In the genomic region with DNA sequence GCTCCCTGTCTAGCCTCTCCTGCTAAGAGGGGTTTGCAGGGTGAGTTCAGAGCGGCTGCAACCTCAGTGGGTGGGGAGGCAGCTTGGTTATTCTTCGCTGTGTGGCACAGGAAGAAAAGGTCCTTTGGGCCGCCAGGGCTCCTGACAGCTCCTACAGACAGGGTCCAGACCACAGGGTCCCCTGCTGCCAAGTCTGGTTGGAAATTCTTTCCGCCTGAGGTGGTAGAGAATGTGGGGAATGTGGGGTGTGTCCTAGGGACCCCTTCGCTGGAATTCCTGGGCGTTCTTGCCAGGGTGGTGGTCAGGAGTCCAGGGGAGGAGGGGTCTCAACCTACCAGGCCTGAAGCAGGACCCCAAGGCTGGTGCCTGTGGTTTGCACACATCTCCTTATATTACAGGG, we compare ENCODE assay signal across 18 mouse cellular contexts. TPM values are rescaled to one million over a fixed set of nuclear protein-coding genes. Genes with fewer than 3 reads are reported as not detected.
A peak's percentile ranks its signal among the peaks of the same experiment; 100 is the strongest.
DNase-seq lines count a peak whose midpoint lies in the region; ATAC-seq and TF ChIP-seq lines count a peak whose summit lies in the region.
"Had no signal": no experiment of that assay in that cellular context is flagged by ENCODE, and none has a peak within 500 bp of the region (broad histone marks: within the 10 kb centered on the region; RNA-seq: fewer than 3 reads in every experiment).

No protein-coding gene starts in this region.

- no peak overlapping the region for H3K9ac ChIP-seq in heart, embryonic 15.5 days
- H3K9ac ChIP-seq in midbrain, embryonic 11.5 days (ENCODE audit: low read length): no peak overlapping the region
- no peak overlapping the region for H3K9ac ChIP-seq in embryonic facial prominence, embryonic 15.5 days
- no peak overlapping the region for H3K9ac ChIP-seq in stomach, postnatal 0 days (ENCODE audit: low read length)
- H3K9ac ChIP-seq: forebrain, embryonic 13.5 days; liver, embryonic 12.5 days; neural tube, embryonic 12.5 days had no signal

- no peak for TF ChIP-seq CTCF in stomach, postnatal 0 days (IDR thresholded peaks at IDR 0.05; ENCODE audit: low read depth)

- no peak for TF ChIP-seq EP300 in stomach, postnatal 0 days (optimal IDR thresholded peaks at IDR 0.05)

- no peaks in the 10 kb centered on the region for H3K36me3 ChIP-seq in heart, embryonic 15.5 days
- no peaks in the 10 kb centered on the region for H3K36me3 ChIP-seq in midbrain, embryonic 10.5 days
- H3K36me3 ChIP-seq in midbrain, embryonic 11.5 days (ENCODE audit: control insufficient read depth, insufficient read depth, low read length): no peaks in the 10 kb centered on the region
- no peaks in the 10 kb centered on the region for H3K36me3 ChIP-seq in embryonic facial prominence, embryonic 15.5 days
- H3K36me3 ChIP-seq in stomach, postnatal 0 days (ENCODE audit: control insufficient read depth, insufficient read depth, low read length): no peaks in the 10 kb centered on the region
- H3K36me3 ChIP-seq: liver, embryonic 12.5 days; neural tube, embryonic 12.5 days had no signal

- H3K4me1 ChIP-seq in heart, embryonic 15.5 days (replicated peaks): peaks cover 13% of the 10 kb centered on the region
- peaks cover 55% of the 10 kb centered on the region for H3K4me1 ChIP-seq in midbrain, embryonic 10.5 days
- peaks cover 7% of the 10 kb centered on the region; the same call in 1 of the 2 replicates for H3K4me1 ChIP-seq in midbrain, embryonic 11.5 days (ENCODE audit: control insufficient read depth, insufficient read depth, low read length)
- peaks cover 15% of the 10 kb centered on the region for H3K4me1 ChIP-seq in embryonic facial prominence, embryonic 15.5 days
- no peaks in the 10 kb centered on the region for H3K4me1 ChIP-seq in stomach, postnatal 0 days (replicated peaks; ENCODE audit: control insufficient read depth, insufficient read depth)
- H3K4me1 ChIP-seq: liver, embryonic 12.5 days; neural tube, embryonic 12.5 days had no signal

- H3K27ac ChIP-seq in heart, embryonic 15.5 days: peak overlapping the region; percentile 55; the same call in 1 of the 2 replicates
- peak overlapping the region; percentile 61 for H3K27ac ChIP-seq in midbrain, embryonic 10.5 days (replicated peaks)
- H3K27ac ChIP-seq in midbrain, embryonic 11.5 days (ENCODE audit: low read depth, low read length): no peak overlapping the region
- H3K27ac ChIP-seq in embryonic facial prominence, embryonic 15.5 days (replicated peaks): peak overlapping the region; percentile 58; the same call in 1 of the 2 replicates
- peak overlapping the region; percentile 49; the same call in 1 of the 2 replicates for H3K27ac ChIP-seq in stomach, postnatal 0 days (replicated peaks)
- H3K27ac ChIP-seq: forebrain, embryonic 13.5 days; gastrocnemius, adult 2 months; liver, embryonic 12.5 days; neural tube, embryonic 12.5 days had no signal

- H3K4me2 ChIP-seq in heart, embryonic 15.5 days: 0 out of 2 replicates have a peak overlapping the region, but pooled peaks have one; percentile 11
- H3K4me2 ChIP-seq in midbrain, embryonic 11.5 days: no peak overlapping the region
- H3K4me2 ChIP-seq in embryonic facial prominence, embryonic 15.5 days (replicated peaks): no peak overlapping the region
- no peak overlapping the region for H3K4me2 ChIP-seq in stomach, postnatal 0 days (replicated peaks; ENCODE audit: low read depth)
- H3K4me2 ChIP-seq: forebrain, embryonic 13.5 days; liver, embryonic 12.5 days; neural tube, embryonic 12.5 days had no signal

- 9% methylated on average over 6 of the region's 6 CpGs for WGBS in heart, embryonic 15.5 days
- 28% methylated on average over 6 of the region's 6 CpGs for WGBS in midbrain, embryonic 10.5 days
- 29% methylated on average over 6 of the region's 6 CpGs for WGBS in midbrain, embryonic 11.5 days
- WGBS in embryonic facial prominence, embryonic 15.5 days: 24% methylated on average over 6 of the region's 6 CpGs
- WGBS in stomach, postnatal 0 days: 25% methylated on average over 6 of the region's 6 CpGs

- no peaks in the 10 kb centered on the region for H3K27me3 ChIP-seq in heart, embryonic 15.5 days
- no peaks in the 10 kb centered on the region for H3K27me3 ChIP-seq in midbrain, embryonic 10.5 days (ENCODE audit: low read depth, poor library complexity, severe bottlenecking)
- H3K27me3 ChIP-seq in midbrain, embryonic 11.5 days (ENCODE audit: control insufficient read depth, insufficient read depth, low read length): no peaks in the 10 kb centered on the region
- H3K27me3 ChIP-seq in embryonic facial prominence, embryonic 15.5 days: no peaks in the 10 kb centered on the region
- no peaks in the 10 kb centered on the region for H3K27me3 ChIP-seq in stomach, postnatal 0 days (ENCODE audit: control insufficient read depth, insufficient read depth, low read length)
- H3K27me3 ChIP-seq: forebrain, embryonic 13.5 days; liver, embryonic 12.5 days; neural tube, embryonic 12.5 days had no signal

- DNase-seq in heart, adult 11 months: no peak
- DNase-seq in midbrain, embryonic 10.5 days (ENCODE audit: low spot score): no peak
- no peak for DNase-seq in midbrain, embryonic 11.5 days (ENCODE audit: low spot score, missing footprints)
- DNase-seq in stomach, postnatal 0 days (ENCODE audit: low spot score): peak; percentile 15
- DNase-seq in spleen, postnatal 36 days (ENCODE audit: low spot score in 2 of 2): no peak
- DNase-seq in thymus, postnatal 4 days: no peak
- DNase-seq: adrenal gland, postnatal 14 days; cerebellum, postnatal 10 days; gastrocnemius, adult 2 months; kidney, adult 2 months; lung, postnatal 10 days; right cerebral cortex, postnatal 4 days had no signal

- H3K9me3 ChIP-seq in heart, embryonic 15.5 days (replicated peaks): no peaks in the 10 kb centered on the region
- H3K9me3 ChIP-seq in midbrain, embryonic 10.5 days (replicated peaks): no peaks in the 10 kb centered on the region
- no peaks in the 10 kb centered on the region for H3K9me3 ChIP-seq in midbrain, embryonic 11.5 days (ENCODE audit: control insufficient read depth, low read length)
- H3K9me3 ChIP-seq in embryonic facial prominence, embryonic 15.5 days (replicated peaks): no peaks in the 10 kb centered on the region
- H3K9me3 ChIP-seq in stomach, postnatal 0 days (ENCODE audit: control insufficient read depth, low read length): no peaks in the 10 kb centered on the region
- H3K9me3 ChIP-seq: forebrain, embryonic 13.5 days; liver, embryonic 12.5 days; neural tube, embryonic 12.5 days had no signal

- ATAC-seq in heart, embryonic 15.5 days (replicated peaks; ENCODE audit: insufficient number of reproducible peaks, insufficient read depth, low FRiP score, low read depth): peak; percentile 57
- ATAC-seq in midbrain, embryonic 11.5 days (ENCODE audit: low FRiP score): no peak
- no peak for ATAC-seq in embryonic facial prominence, embryonic 15.5 days (ENCODE audit: insufficient number of reproducible peaks, low FRiP score, low TSS enrichment, low read depth)
- no peak for ATAC-seq in stomach, postnatal 0 days (ENCODE audit: low FRiP score, low TSS enrichment)
- ATAC-seq: forebrain, embryonic 13.5 days; liver, embryonic 12.5 days; midbrain, embryonic 16.5 days had no signal

- H3K4me3 ChIP-seq in heart, embryonic 15.5 days: no peak overlapping the region
- no peak overlapping the region for H3K4me3 ChIP-seq in midbrain, embryonic 10.5 days
- H3K4me3 ChIP-seq in midbrain, embryonic 11.5 days (ENCODE audit: low read depth, low read length): no peak overlapping the region
- no peak overlapping the region for H3K4me3 ChIP-seq in embryonic facial prominence, embryonic 15.5 days (replicated peaks)
- no peak overlapping the region for H3K4me3 ChIP-seq in stomach, postnatal 0 days (ENCODE audit: low read depth, low read length)
- H3K4me3 ChIP-seq: forebrain, embryonic 13.5 days; gastrocnemius, adult 2 months; liver, embryonic 12.5 days; neural tube, embryonic 12.5 days had no signal

RNA-seq across cellular contexts. Expression of gene Wscd2, which starts 13.3 kb away (rescaled TPM):
- polyA plus RNA-seq in heart, embryonic 15.5 days (2015; fragmentation: Nextera tagmentation; extraction: Ambion mirVana): 2.5 and 4.2 TPM in 2 replicates
- polyA plus RNA-seq in midbrain, embryonic 10.5 days (2016; fragmentation: Nextera tagmentation; extraction: Ambion mirVana): 9.2 and 11.8 TPM in 2 replicates
- 8.0 and 9.1 TPM in 2 replicates for polyA plus RNA-seq in midbrain, embryonic 11.5 days (2014; fragmentation: Nextera tagmentation; extraction: Ambion mirVana)
- polyA plus RNA-seq in embryonic facial prominence, embryonic 15.5 days (2015; fragmentation: Nextera tagmentation; extraction: Ambion mirVana): 13.2 and 14.7 TPM in 2 replicates
- polyA plus RNA-seq in stomach, postnatal 0 days (2015; fragmentation: Nextera tagmentation; extraction: Ambion mirVana): 5.2 and 5.7 TPM in 2 replicates
